Mouse (Mus musculus): ENCODE data around the gene Srcin1. TPM values are rescaled to one million over a fixed set of nuclear protein-coding genes. Genes with fewer than 3 reads are reported as not detected.
A peak's percentile ranks its signal among the peaks of the same experiment; 100 is the strongest.

Gene Srcin1
- polyA plus RNA-seq, 1 experiment = 7.7 TPM

DNA sequence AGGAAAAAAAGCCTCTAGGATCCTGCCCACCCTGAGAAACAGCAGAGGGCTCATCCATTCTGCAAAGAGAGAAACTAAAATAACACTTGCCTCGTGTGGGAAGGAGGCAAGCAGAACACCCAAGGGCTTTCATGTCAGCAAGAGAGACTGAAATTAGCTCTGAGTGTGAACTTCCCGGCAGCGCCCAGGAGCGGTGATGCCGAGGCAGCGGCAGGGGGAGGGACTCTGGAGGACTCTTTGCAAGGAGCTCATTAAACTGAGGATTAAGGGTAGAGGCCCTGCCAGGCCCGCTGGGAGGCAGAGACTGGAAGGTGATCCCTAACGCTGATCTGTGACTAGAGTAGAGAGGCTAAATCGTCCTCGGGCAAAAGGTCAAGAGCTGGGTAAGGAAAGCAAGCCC lies 13.2 kb upstream of the Srcin1 start:
- Histone ChIP-seq H3K27me3 (ENCODE audit: control insufficient read depth, insufficient read depth, low read length, poor library complexity, severe bottlenecking) (no peaks in the 10 kb centered on the region), H3K27ac (ENCODE audit: insufficient read depth, low read length) (no peak overlapping the region), H3K9me3 (replicated peaks; ENCODE audit: control insufficient read depth, insufficient read depth, low read length, poor library complexity, severe bottlenecking) (no peaks in the 10 kb centered on the region; the same call in 1 of the 2 replicates), H3K4me1 (ENCODE audit: control insufficient read depth, insufficient read depth, low read length) (no peaks in the 10 kb centered on the region), H3K4me3 (ENCODE audit: low read depth, low read length) (no peak overlapping the region), H3K9ac (ENCODE audit: low read depth, poor library complexity, severe bottlenecking) (0 out of 2 replicates have a peak overlapping the region, but pooled peaks have one; percentile 12), H3K36me3 (ENCODE audit: control insufficient read depth, insufficient read depth, low read length, poor library complexity, severe bottlenecking) (no peaks in the 10 kb centered on the region)
- TF ChIP-seq EP300 (IDR thresholded peaks at IDR 0.05; ENCODE audit: insufficient read depth, low read depth, low read length) = no peak
- no peak for TF ChIP-seq POLR2A (IDR thresholded peaks at IDR 0.05; ENCODE audit: insufficient read depth, low read length)
- no peak for TF ChIP-seq CTCF (IDR thresholded peaks at IDR 0.05; ENCODE audit: low read depth, low read length)

- Histone ChIP-seq H3K27me3 (ENCODE audit: control insufficient read depth, insufficient read depth, low read length, poor library complexity, severe bottlenecking) (no peaks in the 10 kb centered on the region), H3K4me3 (ENCODE audit: low read depth, low read length) (no peak overlapping the region), H3K4me1 (ENCODE audit: control insufficient read depth, insufficient read depth, low read length) (no peaks in the 10 kb centered on the region), H3K9ac (ENCODE audit: low read depth, poor library complexity, severe bottlenecking) (no peak overlapping the region), H3K36me3 (ENCODE audit: control insufficient read depth, insufficient read depth, low read length, poor library complexity, severe bottlenecking) (no peaks in the 10 kb centered on the region), H3K9me3 (replicated peaks; ENCODE audit: control insufficient read depth, insufficient read depth, low read length, poor library complexity, severe bottlenecking) (no peaks in the 10 kb centered on the region), H3K27ac (ENCODE audit: insufficient read depth, low read length) (no peak overlapping the region)
- TF ChIP-seq EP300 (IDR thresholded peaks at IDR 0.05; ENCODE audit: insufficient read depth, low read depth, low read length) = no peak
- TF ChIP-seq POLR2A (IDR thresholded peaks at IDR 0.05; ENCODE audit: insufficient read depth, low read length) = no peak
- TF ChIP-seq CTCF (IDR thresholded peaks at IDR 0.05; ENCODE audit: low read depth, low read length) = no peak
These were observed 9.9 kb upstream of the Srcin1 start for GRCm38 (mm10) chr11:97585932-97586331.

DNA sequence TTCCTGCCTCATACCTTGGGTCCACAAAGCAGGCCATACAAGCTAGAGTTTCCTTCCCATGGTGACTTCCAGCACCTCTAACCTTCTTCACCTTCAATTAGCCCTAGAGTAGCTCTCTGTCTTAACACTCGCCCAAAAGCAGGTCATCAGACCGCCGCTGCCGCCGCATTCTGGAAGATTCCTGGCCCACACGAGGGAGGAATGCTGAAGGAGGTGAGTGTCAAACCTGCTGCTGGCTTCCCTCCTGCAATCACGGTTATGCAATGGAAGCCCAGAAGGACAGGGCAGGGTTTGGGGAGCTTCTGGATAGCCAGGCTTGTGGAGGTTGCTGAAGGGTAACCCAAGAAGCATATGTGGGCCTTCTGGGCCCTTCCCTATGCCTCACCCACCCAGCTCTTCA lies 8.5 kb upstream of the Srcin1 start:
- Histone ChIP-seq H3K9me3 (replicated peaks; ENCODE audit: control insufficient read depth, insufficient read depth, low read length, poor library complexity, severe bottlenecking) (no peaks in the 10 kb centered on the region), H3K4me3 (ENCODE audit: low read depth, low read length) (no peak overlapping the region), H3K36me3 (ENCODE audit: control insufficient read depth, insufficient read depth, low read length, poor library complexity, severe bottlenecking) (no peaks in the 10 kb centered on the region), H3K9ac (ENCODE audit: low read depth, poor library complexity, severe bottlenecking) (no peak overlapping the region), H3K4me1 (ENCODE audit: control insufficient read depth, insufficient read depth, low read length) (peaks cover 5% of the 10 kb centered on the region), H3K27ac (ENCODE audit: insufficient read depth, low read length) (no peak overlapping the region), H3K27me3 (ENCODE audit: control insufficient read depth, insufficient read depth, low read length, poor library complexity, severe bottlenecking) (no peaks in the 10 kb centered on the region)
- TF ChIP-seq POLR2A (IDR thresholded peaks at IDR 0.05; ENCODE audit: insufficient read depth, low read length) (no peak), EP300 (IDR thresholded peaks at IDR 0.05; ENCODE audit: insufficient read depth, low read depth, low read length) (no peak), CTCF (IDR thresholded peaks at IDR 0.05; ENCODE audit: low read depth, low read length) (no peak)

- no peaks in the 10 kb centered on the region for H3K36me3 ChIP-seq (ENCODE audit: control insufficient read depth, insufficient read depth, low read length, poor library complexity, severe bottlenecking)
- no peaks in the 10 kb centered on the region for H3K9me3 ChIP-seq (replicated peaks; ENCODE audit: control insufficient read depth, insufficient read depth, low read length, poor library complexity, severe bottlenecking)
- H3K4me1 ChIP-seq (ENCODE audit: control insufficient read depth, insufficient read depth, low read length) = peaks cover 8% of the 10 kb centered on the region
- H3K27me3 ChIP-seq (ENCODE audit: control insufficient read depth, insufficient read depth, low read length, poor library complexity, severe bottlenecking) = no peaks in the 10 kb centered on the region
- no peak overlapping the region for H3K9ac ChIP-seq (ENCODE audit: low read depth, poor library complexity, severe bottlenecking)
- H3K27ac ChIP-seq (ENCODE audit: insufficient read depth, low read length) = peak overlapping the region; percentile 76
- TF ChIP-seq CTCF (IDR thresholded peaks at IDR 0.05; ENCODE audit: low read depth, low read length) (no peak), POLR2A (IDR thresholded peaks at IDR 0.05; ENCODE audit: insufficient read depth, low read length) (no peak), EP300 (IDR thresholded peaks at IDR 0.05; ENCODE audit: insufficient read depth, low read depth, low read length) (no peak)
- H3K4me3 ChIP-seq (ENCODE audit: low read depth, low read length) = no peak overlapping the region
These were observed 3.3 kb upstream of the Srcin1 start for GRCm38 (mm10) chr11:97579088-97579857.

- Histone ChIP-seq H3K4me1 (ENCODE audit: control insufficient read depth, insufficient read depth, low read length) (peaks cover 8% of the 10 kb centered on the region), H3K9me3 (replicated peaks; ENCODE audit: control insufficient read depth, insufficient read depth, low read length, poor library complexity, severe bottlenecking) (no peaks in the 10 kb centered on the region), H3K36me3 (ENCODE audit: control insufficient read depth, insufficient read depth, low read length, poor library complexity, severe bottlenecking) (no peaks in the 10 kb centered on the region), H3K27me3 (ENCODE audit: control insufficient read depth, insufficient read depth, low read length, poor library complexity, severe bottlenecking) (no peaks in the 10 kb centered on the region), H3K27ac (ENCODE audit: insufficient read depth, low read length) (no peak overlapping the region), H3K9ac (ENCODE audit: low read depth, poor library complexity, severe bottlenecking) (no peak overlapping the region), H3K4me3 (ENCODE audit: low read depth, low read length) (no peak overlapping the region)
- TF ChIP-seq CTCF (IDR thresholded peaks at IDR 0.05; ENCODE audit: low read depth, low read length) = no peak
- no peak for TF ChIP-seq POLR2A (IDR thresholded peaks at IDR 0.05; ENCODE audit: insufficient read depth, low read length)
- TF ChIP-seq EP300 (IDR thresholded peaks at IDR 0.05; ENCODE audit: insufficient read depth, low read depth, low read length) = no peak
These were observed 2.3 kb upstream of the Srcin1 start for GRCm38 (mm10) chr11:97578286-97578685.

GRCm38 (mm10) chr11:97575638-97576037 lies 348 bp downstream of the Srcin1 start:
- TF ChIP-seq CTCF (IDR thresholded peaks at IDR 0.05; ENCODE audit: low read depth, low read length) (peak; percentile 89), POLR2A (IDR thresholded peaks at IDR 0.05; ENCODE audit: insufficient read depth, low read length) (no peak), EP300 (IDR thresholded peaks at IDR 0.05; ENCODE audit: insufficient read depth, low read depth, low read length) (peak; percentile 59; the same call in 1 of the 2 replicates)
- Histone ChIP-seq H3K27ac (ENCODE audit: insufficient read depth, low read length) (no peak overlapping the region), H3K4me1 (ENCODE audit: control insufficient read depth, insufficient read depth, low read length) (peaks cover 8% of the 10 kb centered on the region), H3K9me3 (replicated peaks; ENCODE audit: control insufficient read depth, insufficient read depth, low read length, poor library complexity, severe bottlenecking) (no peaks in the 10 kb centered on the region), H3K36me3 (ENCODE audit: control insufficient read depth, insufficient read depth, low read length, poor library complexity, severe bottlenecking) (no peaks in the 10 kb centered on the region), H3K4me3 (ENCODE audit: low read depth, low read length) (peak overlapping the region; percentile 66), H3K9ac (ENCODE audit: low read depth, poor library complexity, severe bottlenecking) (peak overlapping the region; percentile 89), H3K27me3 (ENCODE audit: control insufficient read depth, insufficient read depth, low read length, poor library complexity, severe bottlenecking) (no peaks in the 10 kb centered on the region)

Measured in ES-Bruce4 (cell line).